Mouse (Mus musculus) CD4-positive naive resting alpha-beta T cell, adult 57 days (primary cell): ENCODE measurements around the gene Gm47189. TPM values are rescaled to one million over a fixed set of nuclear protein-coding genes. Genes with fewer than 3 reads are reported as not detected.

Experiments used
- total RNA-seq: library from RNA; stranded (reverse); gene quantifications from one replicate; pipeline ENCODE4 v1.2.4, GENCODE M21; 2023

The Gm47189 gene
- total RNA-seq = not detected

GRCm38 (mm10) chr14:41772341-41772740, at the start of gene Gm47189:
Gene Gm47189 (minus strand): TSS chr14:41772441.

GRCm38 (mm10) chr14:41750514-41750913, 21.7 kb downstream of the Gm47189 start, which contains the start of gene Gm7929:
Gene Gm7929 (minus strand): TSS chr14:41750614.

Other genes starting within 250 kb of the Gm47189 start
- not detected for gene Gm7970, start 216.9 kb downstream of the Gm47189 start, total RNA-seq
- gene 1700049E17Rik2, start 199.2 kb downstream of the Gm47189 start, total RNA-seq = not detected
- gene Gm3072, start 147.8 kb downstream of the Gm47189 start, total RNA-seq = not detected
- gene Gm3676, start 126.0 kb downstream of the Gm47189 start, total RNA-seq = not detected
- gene Gm8068, start 70.6 kb downstream of the Gm47189 start, total RNA-seq = not detected
- not detected for gene Gm7929, start 21.8 kb downstream of the Gm47189 start, total RNA-seq
- not detected for gene Gm7980, start 134.8 kb upstream of the Gm47189 start, total RNA-seq
- gene 1700049E17Rik1, start 152.5 kb upstream of the Gm47189 start, total RNA-seq = not detected
- not detected for gene 1700024B05Rik, start 171.6 kb upstream of the Gm47189 start, total RNA-seq
- not detected for gene Gm6401, start 195.5 kb upstream of the Gm47189 start, total RNA-seq
- gene Gm3543, start 210.9 kb upstream of the Gm47189 start, total RNA-seq = not detected